Mouse (Mus musculus) stomach, embryonic 14.5 days (tissue): ENCODE results near the gene Slc16a11. TPM values are rescaled to one million over a fixed set of nuclear protein-coding genes. Genes with fewer than 3 reads are reported as not detected.

ENCODE experiments used
- ATAC-seq: fragments of 200-750 bp; cut with Nextera tagmentation; 2 replicates; pipeline ENCODE4 v1.8.0; 2017; ENCODE audit warnings: low read depth, moderate TSS enrichment; ENCODE audit not compliant: insufficient number of reproducible peaks, insufficient read depth, low FRiP score
- H3K27ac ChIP-seq: fragments of 300-500 bp; sonication (generic); 2 replicates; pipeline ENCODE4 v1.5.1; 2014; ENCODE audit warnings: mild to moderate bottlenecking, low read length, moderate library complexity, mixed read lengths
- H3K27me3 ChIP-seq: fragments of 300-500 bp; sonication (generic); 2 replicates; pipeline ENCODE4 v1.6.1; 2014; ENCODE audit warnings: low read length, control low read depth, mixed read lengths; ENCODE audit not compliant: control insufficient read depth, insufficient read depth
- H3K36me3 ChIP-seq: fragments of 300-500 bp; sonication (generic); 2 replicates; pipeline ENCODE4 v1.6.1; 2014; ENCODE audit warnings: mild to moderate bottlenecking, control low read depth, low read length, moderate library complexity, mixed read lengths; ENCODE audit not compliant: control insufficient read depth, insufficient read depth
- H3K4me1 ChIP-seq: fragments of 300-500 bp; sonication (generic); 2 replicates; pipeline ENCODE4 v1.6.1; 2014; ENCODE audit warnings: low read length, control low read depth, mixed read lengths; ENCODE audit not compliant: control insufficient read depth, insufficient read depth
- H3K4me2 ChIP-seq: fragments of 300-500 bp; sonication (generic); replicated peaks from 2 replicates; pipeline ENCODE4 v1.6.1; 2014; ENCODE audit warnings: low read depth, low read length, control low read depth
- H3K4me3 ChIP-seq: fragments of 300-500 bp; sonication (generic); 2 replicates; pipeline ENCODE4 v1.5.1; 2014; ENCODE audit warnings: low read depth, low read length, control low read depth
- H3K9ac ChIP-seq: fragments of 300-500 bp; sonication (generic); replicated peaks from 2 replicates; pipeline ENCODE4 v1.6.1; 2014; ENCODE audit warnings: low read depth, mild to moderate bottlenecking, control low read depth, low read length, moderate library complexity, mixed read lengths
- H3K9me3 ChIP-seq: fragments of 300-500 bp; sonication (generic); 2 replicates; pipeline ENCODE4 v1.6.1; 2016; ENCODE audit warnings: low read depth, low read length, control low read depth; ENCODE audit not compliant: control insufficient read depth
- WGBS: fragments of 180-500 bp; shearing (Covaris S2); extraction: QIAGEN DNeasy Blood & Tissue Kit; methylation state at CpG from one replicate; pipeline ENCODE4 v1.1.7; 2014; 5-methylcytosine and 5-hydroxymethylcytosine counted together
- polyA plus RNA-seq: library from polyadenylated mRNA; unstranded; fragments of >200 nt; fragmentation: Nextera tagmentation; extraction: Ambion mirVana; gene quantifications from 2 replicates; pipeline ENCODE4 v1.2.1, GENCODE M21; 2014

Slc16a11 gene
- polyA plus RNA-seq, 1 experiment from 2014 or later, result 0.69 TPM

DNA sequence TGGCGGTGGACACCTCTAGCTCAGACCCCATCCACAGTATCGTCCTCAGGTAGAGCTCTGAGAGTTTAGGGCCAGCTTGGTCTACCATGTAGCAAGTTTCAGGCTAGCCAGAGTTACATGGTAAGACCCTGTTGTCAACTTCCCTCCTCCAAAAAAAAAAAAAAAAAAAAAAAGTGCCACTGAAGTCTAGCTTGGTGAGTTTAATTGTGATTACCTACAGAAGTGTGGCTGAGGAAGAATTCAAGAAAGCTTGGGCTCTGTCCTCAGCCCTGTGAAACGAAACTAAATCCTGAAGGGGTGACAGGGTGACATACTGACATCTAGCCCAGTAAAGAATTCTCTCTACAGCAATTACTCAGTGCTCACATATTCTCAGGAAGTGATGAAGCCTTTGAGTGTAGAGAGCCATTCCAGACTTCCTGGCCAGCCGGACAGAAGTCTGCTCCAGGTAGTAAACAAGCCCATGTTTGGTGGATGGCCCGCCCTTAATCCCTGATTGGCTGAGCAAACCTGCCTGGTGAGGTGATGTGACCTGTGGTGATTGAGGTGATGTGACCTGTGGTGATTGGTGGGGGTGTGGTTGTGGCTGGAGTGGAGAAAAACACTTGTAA, 3.7 kb upstream of the Slc16a11 start:
- Histone ChIP-seq H3K9ac (no peak overlapping the region), H3K27ac (no peak overlapping the region), H3K4me3 (no peak overlapping the region), H3K9me3 (no peaks in the 10 kb centered on the region), H3K4me2 (no peak overlapping the region), H3K36me3 (no peaks in the 10 kb centered on the region), H3K27me3 (0 out of 2 replicates have a peak, but pooled peaks cover 5% of the 10 kb centered on the region), H3K4me1 (no peaks in the 10 kb centered on the region)
- ATAC-seq, result no peak
- WGBS, result 70% methylated on average over 5 of the region's 5 CpGs

DNA sequence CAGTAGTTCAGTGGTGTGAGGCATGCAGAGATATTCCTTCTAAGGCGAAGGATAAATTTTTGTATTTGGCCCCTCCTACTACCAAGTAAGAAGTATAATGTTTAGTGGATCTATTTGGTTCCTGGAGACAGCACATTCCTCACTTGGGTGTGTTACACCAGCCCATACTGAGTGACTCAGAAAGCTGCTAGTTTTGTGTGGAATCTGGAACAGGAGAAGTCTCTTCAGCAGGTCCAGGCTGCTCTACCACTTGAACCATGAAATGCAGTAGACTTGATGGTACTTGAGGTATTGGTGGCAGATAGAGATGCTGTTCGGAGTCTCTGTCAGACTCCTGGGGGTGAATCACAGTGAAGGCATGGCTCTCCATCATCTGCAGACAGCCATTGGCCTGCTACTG, 1.9 kb upstream of the Slc16a11 start:
- Histone ChIP-seq H3K9me3 (no peaks in the 10 kb centered on the region), H3K27me3 (peaks cover 17% of the 10 kb centered on the region), H3K36me3 (no peaks in the 10 kb centered on the region), H3K27ac (no peak overlapping the region), H3K4me1 (peaks cover 5% of the 10 kb centered on the region; the same call in 1 of the 2 replicates), H3K9ac (no peak overlapping the region), H3K4me3 (no peak overlapping the region), H3K4me2 (no peak overlapping the region)
- 84% methylated on average over 2 of the region's 2 CpGs for WGBS
- ATAC-seq, result no peak

DNA sequence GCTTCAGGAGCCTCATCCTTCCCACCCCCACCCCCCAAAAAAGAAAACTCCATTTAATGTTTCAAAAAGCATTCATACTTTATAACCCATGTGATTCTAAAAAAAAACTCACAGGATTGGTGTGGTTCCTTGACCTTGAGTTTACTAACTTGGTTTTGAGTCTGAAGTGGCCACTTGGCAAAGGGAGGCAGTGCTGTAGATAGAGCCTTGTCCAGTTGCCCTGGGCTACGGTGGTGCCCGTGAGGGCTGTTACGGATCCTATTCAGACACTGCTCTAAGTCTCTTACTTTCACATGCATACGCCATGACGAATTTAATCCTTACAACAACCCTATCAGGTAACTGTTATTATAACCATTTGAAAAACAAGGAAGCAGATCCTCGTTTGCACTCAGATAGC, 580 bp upstream of the Slc16a11 start:
- no peak overlapping the region for H3K4me2 ChIP-seq
- H3K9ac ChIP-seq, result no peak overlapping the region
- H3K27ac ChIP-seq, result no peak overlapping the region
- H3K4me1 ChIP-seq, result peaks cover 5% of the 10 kb centered on the region; the same call in 1 of the 2 replicates
- peaks cover 22% of the 10 kb centered on the region for H3K27me3 ChIP-seq
- H3K9me3 ChIP-seq, result no peaks in the 10 kb centered on the region
- H3K36me3 ChIP-seq, result no peaks in the 10 kb centered on the region
- 84% methylated on average over 6 of the region's 6 CpGs for WGBS
- no peak for ATAC-seq
- no peak overlapping the region for H3K4me3 ChIP-seq

DNA sequence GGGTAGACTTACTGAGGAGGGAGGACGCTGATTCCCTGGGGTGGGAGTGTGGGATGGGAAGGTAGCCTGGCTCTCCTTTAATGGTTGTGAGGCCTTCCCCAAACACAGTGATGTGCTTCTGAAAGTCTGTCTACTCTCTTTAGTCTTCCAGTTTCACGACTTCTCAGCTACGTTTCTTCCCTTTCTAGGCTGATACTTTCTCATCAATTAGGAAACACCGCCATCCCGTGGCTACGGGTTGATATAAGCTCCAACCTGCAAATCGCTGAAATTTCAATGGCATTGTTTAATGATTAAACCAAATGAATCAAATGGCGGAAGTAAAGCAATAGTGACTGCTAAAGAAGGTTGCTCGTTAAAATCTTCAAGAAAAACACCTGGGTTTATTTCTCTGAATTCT, 344 bp downstream of the Slc16a11 start:
- Histone ChIP-seq H3K4me2 (no peak overlapping the region), H3K27me3 (peaks cover 22% of the 10 kb centered on the region), H3K9ac (no peak overlapping the region), H3K9me3 (no peaks in the 10 kb centered on the region), H3K4me1 (peaks cover 5% of the 10 kb centered on the region; the same call in 1 of the 2 replicates), H3K27ac (no peak overlapping the region), H3K4me3 (no peak overlapping the region), H3K36me3 (no peaks in the 10 kb centered on the region; the same call in 1 of the 2 replicates)
- WGBS, result 13% methylated on average over 9 of the region's 9 CpGs
- ATAC-seq, result no peak

DNA sequence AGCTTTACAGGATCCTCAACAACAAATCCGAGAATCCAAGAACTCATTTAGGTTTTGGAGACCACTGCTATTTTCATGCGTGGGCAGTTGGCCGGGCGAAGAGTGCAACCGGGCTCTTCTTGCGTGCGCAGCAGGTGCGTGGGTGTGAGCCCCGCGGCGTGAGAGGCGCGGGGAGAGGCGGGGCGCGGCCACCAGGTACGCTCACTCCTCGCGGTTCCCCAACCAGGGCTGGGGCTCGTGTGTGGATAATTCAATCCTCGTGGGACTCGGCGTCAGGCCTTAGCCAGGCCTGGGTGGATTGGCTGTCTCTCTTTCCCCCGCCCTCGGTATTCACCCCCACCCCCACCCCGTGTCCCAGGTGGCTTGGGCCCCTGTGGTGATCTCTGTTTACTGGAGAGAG, 1.2 kb downstream of the Slc16a11 start:
- H3K27ac ChIP-seq, result no peak overlapping the region
- WGBS, result 8% methylated on average over 24 of the region's 26 CpGs
- H3K9me3 ChIP-seq, result no peaks in the 10 kb centered on the region
- no peak overlapping the region; the same call in 1 of the 2 replicates for H3K9ac ChIP-seq
- ATAC-seq, result 0 out of 2 replicates have a peak, but pooled peaks have one; percentile 34
- peaks cover 22% of the 10 kb centered on the region for H3K27me3 ChIP-seq
- peak overlapping the region; percentile 48 for H3K4me2 ChIP-seq
- H3K4me1 ChIP-seq, result peaks cover 8% of the 10 kb centered on the region; the same call in 1 of the 2 replicates
- peak overlapping the region; percentile 25 for H3K4me3 ChIP-seq
- no peaks in the 10 kb centered on the region; the same call in 1 of the 2 replicates for H3K36me3 ChIP-seq

DNA sequence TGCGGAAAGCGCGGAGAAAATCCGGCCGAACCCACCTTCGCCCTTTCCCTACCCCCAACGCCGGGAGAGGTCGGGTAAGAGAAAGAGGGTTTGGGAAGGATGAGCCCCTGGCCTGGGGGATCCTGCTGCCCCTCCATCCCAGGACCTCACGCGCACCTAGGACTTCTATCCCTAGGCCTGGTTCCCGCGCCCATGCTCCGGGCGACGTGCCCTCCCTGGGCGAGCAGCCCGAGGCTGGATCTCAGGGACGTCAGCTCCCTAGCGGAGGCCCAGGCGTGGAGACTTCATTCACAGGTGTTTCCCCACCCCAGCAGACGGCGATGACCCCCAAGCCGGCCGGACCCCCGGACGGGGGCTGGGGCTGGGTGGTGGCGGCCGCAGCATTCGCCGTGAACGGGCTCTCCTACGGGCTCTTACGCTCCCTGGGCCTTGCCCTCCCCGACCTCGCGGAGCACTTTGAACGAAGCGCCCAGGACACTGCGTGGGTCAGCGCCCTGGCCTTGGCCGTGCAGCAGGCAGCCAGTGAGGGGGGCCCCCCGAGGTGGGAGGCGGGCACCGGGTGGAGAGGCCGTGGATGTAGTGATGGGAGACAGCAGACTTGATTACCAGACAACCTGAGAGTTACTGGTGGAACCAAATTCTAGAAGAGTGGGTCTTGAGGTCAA, 1.8 kb downstream of the Slc16a11 start:
- no peak overlapping the region; the same call in 1 of the 2 replicates for H3K9ac ChIP-seq
- H3K27ac ChIP-seq, result no peak overlapping the region
- H3K9me3 ChIP-seq, result no peaks in the 10 kb centered on the region
- H3K4me2 ChIP-seq, result peak overlapping the region; percentile 48
- ATAC-seq, result 0 out of 2 replicates have a peak, but pooled peaks have one; percentile 10
- H3K4me1 ChIP-seq, result peaks cover 11% of the 10 kb centered on the region; the same call in 1 of the 2 replicates
- H3K27me3 ChIP-seq, result peaks cover 22% of the 10 kb centered on the region
- 1% methylated on average over 46 of the region's 46 CpGs for WGBS
- H3K36me3 ChIP-seq, result no peaks in the 10 kb centered on the region; the same call in 1 of the 2 replicates
- H3K4me3 ChIP-seq, result peak overlapping the region; percentile 25

DNA sequence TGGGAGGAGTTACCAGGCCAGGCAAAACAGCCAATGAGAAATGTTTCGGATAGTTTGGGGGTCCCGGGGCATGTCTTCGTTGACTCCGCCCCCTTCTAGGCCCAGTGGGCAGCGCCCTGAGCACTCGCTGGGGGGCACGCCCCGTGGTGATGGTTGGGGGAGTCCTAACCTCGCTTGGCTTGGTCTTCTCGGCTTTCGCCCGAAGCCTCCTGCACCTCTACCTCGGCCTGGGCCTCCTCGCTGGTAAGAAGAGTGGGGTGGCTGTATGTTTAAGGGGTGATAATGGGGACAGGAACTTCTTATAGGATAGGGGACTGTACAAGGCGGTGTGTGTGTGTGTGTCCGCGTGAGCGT, 2.3 kb downstream of the Slc16a11 start:
- H3K36me3 ChIP-seq, result no peaks in the 10 kb centered on the region; the same call in 1 of the 2 replicates
- H3K4me2 ChIP-seq, result peak overlapping the region; percentile 48
- 9% methylated on average over 18 of the region's 18 CpGs for WGBS
- no peak overlapping the region for H3K9ac ChIP-seq
- H3K9me3 ChIP-seq, result no peaks in the 10 kb centered on the region
- peaks cover 12% of the 10 kb centered on the region; the same call in 1 of the 2 replicates for H3K4me1 ChIP-seq
- peak; percentile 4; the same call in 1 of the 2 replicates for ATAC-seq
- peak overlapping the region; percentile 25 for H3K4me3 ChIP-seq
- H3K27ac ChIP-seq, result no peak overlapping the region
- peaks cover 22% of the 10 kb centered on the region for H3K27me3 ChIP-seq

DNA sequence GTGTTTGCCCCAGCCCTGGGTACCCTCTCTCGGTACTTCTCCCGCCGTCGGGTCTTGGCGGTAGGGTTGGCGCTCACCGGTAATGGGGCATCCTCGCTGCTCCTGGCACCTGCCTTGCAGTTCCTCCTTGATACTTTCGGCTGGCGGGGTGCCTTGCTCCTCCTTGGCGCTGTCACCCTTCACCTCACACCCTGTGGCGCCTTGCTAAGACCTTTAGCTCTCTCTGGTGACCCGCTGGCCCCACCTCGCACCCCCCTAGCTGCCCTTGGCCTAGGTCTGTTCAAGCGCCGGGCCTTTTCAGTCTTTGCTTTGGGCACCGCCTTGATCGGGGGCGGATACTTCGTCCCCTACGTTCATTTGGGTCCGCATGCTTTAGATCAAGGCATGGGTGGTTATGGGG, 2.7 kb downstream of the Slc16a11 start:
- Histone ChIP-seq H3K9me3 (no peaks in the 10 kb centered on the region), H3K4me3 (no peak overlapping the region), H3K4me2 (no peak overlapping the region), H3K36me3 (no peaks in the 10 kb centered on the region; the same call in 1 of the 2 replicates), H3K27ac (no peak overlapping the region), H3K27me3 (peaks cover 22% of the 10 kb centered on the region), H3K9ac (no peak overlapping the region), H3K4me1 (peaks cover 16% of the 10 kb centered on the region; the same call in 1 of the 2 replicates)
- no peak for ATAC-seq
- 18% methylated on average over 22 of the region's 22 CpGs for WGBS
